Mouse (Mus musculus): ENCODE results near the gene Eif3l. TPM values are rescaled to one million over a fixed set of nuclear protein-coding genes. Genes with fewer than 3 reads are reported as not detected.
A peak's percentile ranks its signal among the peaks of the same experiment; 100 is the strongest.
"Not testable (repeated sequence)": the region's sequence is repeated elsewhere in the genome, so short reads cannot be mapped to it uniquely, and the experiment has no call there.

The Eif3l gene
- polyA plus RNA-seq, 1 experiment from 2014 or later = 174 TPM

DNA sequence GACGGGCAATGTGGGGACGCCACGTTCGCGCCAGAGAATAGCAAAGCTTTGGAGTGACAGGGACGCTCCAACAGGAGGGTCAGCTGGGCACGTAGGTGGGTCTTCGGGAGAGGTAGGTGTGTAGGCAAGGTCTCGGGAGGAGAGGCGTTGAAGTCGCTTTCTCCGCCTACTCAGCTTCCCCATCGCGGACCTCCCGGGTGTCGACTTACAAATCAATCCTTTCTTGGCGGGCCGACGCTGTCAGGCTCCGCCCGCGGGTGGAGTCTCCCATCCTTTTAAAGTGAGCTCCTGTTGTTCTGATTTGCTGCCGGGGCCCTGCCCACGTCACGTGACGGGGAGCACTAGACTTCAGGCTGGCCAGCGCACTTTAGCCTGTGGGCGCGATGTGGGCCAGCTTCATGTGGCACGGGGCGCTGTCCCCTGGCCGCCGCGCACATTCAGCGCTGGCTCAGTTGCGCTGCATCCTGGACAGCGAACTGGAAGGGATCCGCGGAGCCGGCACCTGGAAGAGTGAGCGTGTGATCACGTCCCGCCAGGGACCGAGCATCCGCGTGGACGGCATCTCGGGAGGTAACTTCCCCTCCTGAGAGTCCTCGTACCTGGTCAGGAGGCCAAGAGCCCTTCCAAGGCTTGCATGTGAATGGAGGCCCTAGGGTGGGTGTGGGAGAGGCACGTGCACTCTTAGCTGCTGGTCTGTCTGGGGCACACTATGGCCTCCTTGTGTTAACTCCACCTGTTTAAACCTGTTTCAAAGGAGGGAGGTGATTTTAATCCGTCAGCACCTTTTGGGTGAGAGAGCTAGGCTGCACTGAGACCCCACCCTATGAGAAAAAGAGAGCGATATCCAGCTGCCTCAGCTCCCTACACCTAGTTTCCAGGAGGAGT is 44.2 kb upstream of the Eif3l start:
- H3K36me3 ChIP-seq (ENCODE audit: control insufficient read depth, insufficient read depth, low read length) = no peaks in the 10 kb centered on the region
- peak; percentile 88 for ATAC-seq
- peak overlapping the region; percentile 71 for H3K9ac ChIP-seq (ENCODE audit: low read depth, low read length)
- no peaks in the 10 kb centered on the region for H3K27me3 ChIP-seq (replicated peaks; ENCODE audit: control insufficient read depth, insufficient read depth, low read length)
- H3K4me1 ChIP-seq (ENCODE audit: control insufficient read depth, insufficient read depth, low read depth, low read length) = peaks cover 34% of the 10 kb centered on the region
- H3K27ac ChIP-seq (ENCODE audit: low read depth, low read length) = peak overlapping the region; percentile 72
- peak overlapping the region; percentile 100 for H3K4me2 ChIP-seq (ENCODE audit: low read length)
- WGBS = under 1% methylated on average over 52 of the region's 52 CpGs
- peak overlapping the region; percentile 75 for H3K4me3 ChIP-seq (ENCODE audit: low read length)
- H3K9me3 ChIP-seq (ENCODE audit: control insufficient read depth, low read length) = no peaks in the 10 kb centered on the region

DNA sequence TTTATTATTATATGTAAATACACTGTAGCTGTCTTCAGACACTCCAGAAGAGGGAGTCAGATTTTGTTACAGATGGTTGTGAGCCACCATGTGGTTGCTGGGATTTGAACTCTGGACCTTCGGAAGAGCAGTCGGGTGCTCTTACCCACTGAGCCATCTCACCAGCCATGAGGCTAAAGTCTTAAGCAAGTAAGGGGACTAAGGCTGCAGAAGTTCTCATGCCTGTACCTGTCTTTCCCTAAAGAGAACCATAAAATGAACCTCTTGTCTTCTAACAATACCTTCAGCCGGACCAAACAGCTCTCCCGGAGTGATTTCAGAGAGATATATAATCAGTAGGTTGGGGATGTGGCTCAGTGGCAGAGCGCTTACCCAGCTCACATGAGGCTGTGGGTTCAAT is 43.1 kb upstream of the Eif3l start:
- not testable (repeated sequence) for H3K9me3 ChIP-seq (ENCODE audit: control insufficient read depth, low read length); ATAC-seq; H3K27me3 ChIP-seq (replicated peaks; ENCODE audit: control insufficient read depth, insufficient read depth, low read length); H3K4me3 ChIP-seq (ENCODE audit: low read length); H3K36me3 ChIP-seq (ENCODE audit: control insufficient read depth, insufficient read depth, low read length); H3K4me2 ChIP-seq (ENCODE audit: low read length); H3K9ac ChIP-seq (ENCODE audit: low read depth, low read length); H3K27ac ChIP-seq (ENCODE audit: low read depth, low read length)
- 84% methylated on average over 5 of the region's 5 CpGs for WGBS
- H3K4me1 ChIP-seq (ENCODE audit: control insufficient read depth, insufficient read depth, low read depth, low read length) = peaks cover 30% of the 10 kb centered on the region

DNA sequence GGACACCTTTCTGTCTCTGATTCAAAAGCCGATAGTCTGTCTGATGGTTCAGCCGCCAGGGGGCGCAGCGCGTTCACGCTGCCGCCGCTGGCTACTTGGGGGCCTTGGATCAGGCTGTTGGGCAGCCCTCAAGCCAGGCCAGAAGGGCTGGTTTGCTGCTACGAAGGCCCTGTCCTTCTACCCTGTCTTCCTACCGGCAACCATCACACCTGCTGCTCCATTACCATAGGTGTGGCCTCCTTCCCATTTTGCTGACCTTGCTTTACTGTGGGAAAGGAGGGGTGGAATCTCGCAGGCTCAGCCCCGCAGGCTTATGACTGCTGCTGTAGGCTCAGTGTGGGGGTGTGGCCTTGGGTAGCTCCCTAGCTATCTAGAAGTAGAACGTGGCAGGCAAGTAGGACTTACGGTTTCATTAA is 37.1 kb upstream of the Eif3l start:
- 10% methylated on average over 14 of the region's 14 CpGs for WGBS
- no peaks in the 10 kb centered on the region for H3K9me3 ChIP-seq (ENCODE audit: control insufficient read depth, low read length)
- H3K27ac ChIP-seq (ENCODE audit: low read depth, low read length) = no peak overlapping the region
- no peaks in the 10 kb centered on the region for H3K36me3 ChIP-seq (ENCODE audit: control insufficient read depth, insufficient read depth, low read length)
- no peak for ATAC-seq
- H3K9ac ChIP-seq (ENCODE audit: low read depth, low read length) = 0 out of 2 replicates have a peak overlapping the region, but pooled peaks have one; percentile 14
- H3K4me2 ChIP-seq (ENCODE audit: low read length) = peak overlapping the region; percentile 27
- H3K4me3 ChIP-seq (ENCODE audit: low read length) = no peak overlapping the region
- peaks cover 9% of the 10 kb centered on the region for H3K27me3 ChIP-seq (replicated peaks; ENCODE audit: control insufficient read depth, insufficient read depth, low read length)
- H3K4me1 ChIP-seq (ENCODE audit: control insufficient read depth, insufficient read depth, low read depth, low read length) = peaks cover 10% of the 10 kb centered on the region

DNA sequence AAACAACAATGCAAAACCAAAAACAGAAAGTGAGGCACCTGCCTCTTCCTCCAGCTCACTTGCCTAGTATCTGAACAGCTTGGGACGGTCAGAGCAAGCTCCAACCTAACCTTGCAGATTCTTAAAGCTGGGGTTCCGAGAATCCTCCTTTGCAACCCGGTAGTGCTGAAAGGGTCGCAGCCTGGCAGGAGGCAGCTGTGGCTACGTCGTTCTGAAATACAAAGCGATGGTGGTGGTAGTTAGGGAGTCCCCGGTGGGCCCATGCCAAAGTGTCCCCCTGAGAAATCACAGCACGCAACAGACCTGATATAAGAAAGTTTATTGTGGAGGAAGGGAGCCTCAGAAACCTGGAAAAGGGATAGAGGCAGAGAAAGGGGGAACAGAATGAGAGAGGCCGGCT is 36.6 kb upstream of the Eif3l start:
- H3K27me3 ChIP-seq (replicated peaks; ENCODE audit: control insufficient read depth, insufficient read depth, low read length) = peaks cover 9% of the 10 kb centered on the region
- no peak overlapping the region for H3K4me3 ChIP-seq (ENCODE audit: low read length)
- no peaks in the 10 kb centered on the region for H3K9me3 ChIP-seq (ENCODE audit: control insufficient read depth, low read length)
- H3K4me2 ChIP-seq (ENCODE audit: low read length) = no peak overlapping the region
- H3K4me1 ChIP-seq (ENCODE audit: control insufficient read depth, insufficient read depth, low read depth, low read length) = peaks cover 10% of the 10 kb centered on the region
- H3K9ac ChIP-seq (ENCODE audit: low read depth, low read length) = no peak overlapping the region
- 61% methylated on average over 10 of the region's 10 CpGs for WGBS
- H3K27ac ChIP-seq (ENCODE audit: low read depth, low read length) = no peak overlapping the region
- ATAC-seq = no peak
- no peaks in the 10 kb centered on the region for H3K36me3 ChIP-seq (ENCODE audit: control insufficient read depth, insufficient read depth, low read length)

DNA sequence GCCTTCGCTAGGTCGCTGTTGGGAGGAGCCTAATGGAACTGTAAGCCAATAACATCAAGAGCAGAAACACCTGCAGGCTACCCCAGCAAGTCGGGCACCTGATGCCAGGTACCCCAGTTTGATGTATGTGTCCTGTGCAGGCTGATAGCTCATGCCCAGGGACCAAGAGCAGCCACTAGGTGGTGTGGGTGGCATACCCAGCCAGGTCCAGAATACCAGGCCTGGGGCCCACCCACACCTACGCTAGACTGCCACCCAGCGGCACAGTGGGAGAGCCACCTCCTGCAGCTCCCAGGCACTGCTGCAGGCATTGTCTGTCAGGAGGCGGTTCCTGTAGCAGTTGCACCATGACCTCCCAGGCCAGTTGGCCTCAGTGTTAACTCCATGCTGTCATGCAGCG is 36.1 kb upstream of the Eif3l start:
- ATAC-seq = 0 out of 2 replicates have a peak, but pooled peaks have one; percentile 21
- no peaks in the 10 kb centered on the region for H3K36me3 ChIP-seq (ENCODE audit: control insufficient read depth, insufficient read depth, low read length)

DNA sequence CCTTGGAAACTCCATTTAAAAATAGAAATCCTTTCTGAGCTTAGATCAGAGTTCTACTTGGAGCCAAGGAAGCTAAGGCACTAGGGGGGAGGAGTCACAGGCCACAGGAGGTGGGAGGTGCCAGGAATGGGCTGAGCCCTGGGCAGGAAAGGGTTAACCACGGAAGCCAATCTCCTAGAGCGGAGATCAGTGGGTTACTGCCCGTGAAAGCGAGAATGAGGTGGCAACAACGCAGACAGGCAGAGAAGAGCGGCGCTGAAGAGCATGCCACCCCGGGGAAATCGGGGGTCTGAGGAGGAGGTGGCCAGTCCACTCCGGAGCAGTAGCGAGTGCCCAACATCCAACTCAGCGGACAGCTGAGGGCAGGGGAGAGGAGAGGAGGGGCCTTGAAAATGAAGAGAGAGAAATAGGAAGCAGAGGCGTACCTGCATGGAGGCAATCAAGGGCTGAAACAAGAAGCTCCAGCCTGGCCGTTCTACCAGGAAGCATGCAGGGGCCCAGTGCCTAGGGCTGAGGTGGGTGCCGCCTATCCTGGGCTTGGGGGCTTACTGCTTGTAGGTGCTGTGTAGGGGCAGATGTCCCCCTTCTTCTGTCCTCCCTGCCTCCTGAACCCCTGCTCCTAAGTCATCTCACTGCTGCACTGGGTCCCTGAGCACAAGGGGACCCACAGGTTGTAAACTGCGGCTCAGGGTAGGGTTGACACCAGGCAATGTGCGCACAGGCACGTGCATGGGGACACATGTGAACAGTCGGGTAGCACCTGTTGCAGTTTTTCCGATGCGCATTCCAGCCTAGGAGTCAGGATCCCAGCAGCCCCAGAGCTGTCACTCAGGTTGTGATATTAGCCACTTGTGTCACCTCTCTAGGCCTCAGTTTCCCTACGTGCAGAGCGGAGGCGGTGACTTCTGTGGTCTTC is 34.2 kb upstream of the Eif3l start:
- Histone ChIP-seq H3K4me3 (ENCODE audit: low read length) (peak overlapping the region; percentile 31), H3K27me3 (replicated peaks; ENCODE audit: control insufficient read depth, insufficient read depth, low read length) (peaks cover 10% of the 10 kb centered on the region), H3K36me3 (ENCODE audit: control insufficient read depth, insufficient read depth, low read length) (no peaks in the 10 kb centered on the region), H3K9ac (ENCODE audit: low read depth, low read length) (peak overlapping the region; percentile 36; the same call in 1 of the 2 replicates), H3K27ac (ENCODE audit: low read depth, low read length) (no peak overlapping the region), H3K9me3 (ENCODE audit: control insufficient read depth, low read length) (no peaks in the 10 kb centered on the region), H3K4me1 (ENCODE audit: control insufficient read depth, insufficient read depth, low read depth, low read length) (peaks cover 10% of the 10 kb centered on the region), H3K4me2 (ENCODE audit: low read length) (peak overlapping the region; percentile 53)
- ATAC-seq = no peak
- 22% methylated on average over 24 of the region's 24 CpGs for WGBS

More for the DNA sequence above, 36.1 kb upstream of the Eif3l start:
- H3K27ac ChIP-seq (ENCODE audit: low read depth, low read length) = no peak overlapping the region
- H3K9me3 ChIP-seq (ENCODE audit: control insufficient read depth, low read length) = no peaks in the 10 kb centered on the region
- H3K4me1 ChIP-seq (ENCODE audit: control insufficient read depth, insufficient read depth, low read depth, low read length) = peaks cover 10% of the 10 kb centered on the region
- no peak overlapping the region for H3K9ac ChIP-seq (ENCODE audit: low read depth, low read length)
- peaks cover 10% of the 10 kb centered on the region for H3K27me3 ChIP-seq (replicated peaks; ENCODE audit: control insufficient read depth, insufficient read depth, low read length)
- H3K4me3 ChIP-seq (ENCODE audit: low read length) = no peak overlapping the region
- no peak overlapping the region for H3K4me2 ChIP-seq (ENCODE audit: low read length)
- 21% methylated on average over 7 of the region's 7 CpGs for WGBS

DNA sequence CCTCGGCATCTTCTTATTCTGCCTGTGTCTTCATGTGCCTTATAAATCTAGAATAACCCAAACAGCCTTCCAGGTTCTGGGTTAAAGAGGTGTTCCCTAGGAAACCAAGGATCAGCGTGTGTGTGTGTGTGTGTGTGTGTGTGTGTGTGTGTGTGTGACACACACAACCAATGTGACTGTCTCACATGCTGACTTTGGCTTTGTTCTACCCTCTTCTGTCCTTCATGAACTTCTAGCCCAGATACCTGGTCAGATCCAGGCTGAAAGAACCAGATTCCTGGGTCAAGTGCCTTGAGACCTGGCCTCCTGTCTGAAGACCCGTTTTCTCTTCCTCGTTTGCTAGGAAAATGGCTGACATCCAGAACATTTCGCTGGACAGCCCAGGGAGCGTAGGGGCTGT is 33.4 kb upstream of the Eif3l start, which contains the start of gene Galr3:
Galr3 (plus strand) TSS at position 301 of the 400 bp plus-strand sequence.
- Histone ChIP-seq H3K27me3 (replicated peaks; ENCODE audit: control insufficient read depth, insufficient read depth, low read length) (peaks cover 10% of the 10 kb centered on the region), H3K4me2 (ENCODE audit: low read length) (peak within 1 kb of the TSS; percentile 79), H3K4me3 (ENCODE audit: low read length) (peak within 1 kb of the TSS; percentile 58), H3K4me1 (ENCODE audit: control insufficient read depth, insufficient read depth, low read depth, low read length) (peaks cover 10% of the 10 kb centered on the region), H3K9ac (ENCODE audit: low read depth, low read length) (peak within 1 kb of the TSS; percentile 70), H3K9me3 (ENCODE audit: control insufficient read depth, low read length) (no peaks in the 10 kb centered on the region), H3K36me3 (ENCODE audit: control insufficient read depth, insufficient read depth, low read length) (no peaks in the 10 kb centered on the region), H3K27ac (ENCODE audit: low read depth, low read length) (peak within 1 kb of the TSS; percentile 26; the same call in 1 of the 2 replicates)
- no peak for ATAC-seq
- 81% methylated on average over 6 of the region's 6 CpGs for WGBS

DNA sequence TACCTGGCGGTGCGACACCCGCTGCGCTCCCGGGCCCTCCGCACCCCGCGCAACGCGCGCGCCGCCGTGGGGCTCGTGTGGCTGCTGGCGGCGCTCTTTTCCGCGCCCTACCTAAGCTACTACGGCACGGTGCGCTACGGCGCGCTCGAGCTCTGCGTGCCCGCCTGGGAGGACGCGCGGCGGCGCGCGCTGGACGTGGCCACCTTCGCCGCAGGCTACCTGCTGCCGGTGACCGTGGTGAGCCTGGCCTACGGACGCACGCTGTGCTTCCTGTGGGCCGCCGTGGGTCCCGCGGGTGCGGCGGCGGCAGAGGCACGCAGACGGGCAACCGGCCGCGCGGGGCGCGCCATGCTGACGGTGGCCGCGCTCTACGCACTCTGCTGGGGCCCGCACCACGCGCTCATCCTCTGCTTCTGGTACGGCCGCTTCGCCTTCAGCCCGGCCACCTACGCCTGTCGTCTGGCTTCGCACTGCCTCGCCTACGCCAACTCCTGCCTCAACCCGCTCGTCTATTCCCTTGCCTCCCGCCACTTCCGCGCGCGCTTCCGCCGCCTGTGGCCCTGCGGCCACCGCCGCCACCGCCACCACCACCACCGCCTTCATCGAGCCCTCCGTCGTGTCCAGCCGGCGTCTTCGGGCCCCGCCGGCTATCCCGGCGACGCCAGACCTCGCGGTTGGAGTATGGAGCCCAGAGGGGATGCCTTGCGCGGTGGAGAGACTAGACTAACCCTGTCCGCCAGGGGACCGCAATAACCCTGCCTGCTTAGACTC is 32.1 kb upstream of the Eif3l start:
- Histone ChIP-seq H3K9me3 (ENCODE audit: control insufficient read depth, low read length) (no peaks in the 10 kb centered on the region), H3K36me3 (ENCODE audit: control insufficient read depth, insufficient read depth, low read length) (no peaks in the 10 kb centered on the region), H3K27ac (ENCODE audit: low read depth, low read length) (peak overlapping the region; percentile 26; the same call in 1 of the 2 replicates), H3K4me3 (ENCODE audit: low read length) (peak overlapping the region; percentile 58), H3K27me3 (replicated peaks; ENCODE audit: control insufficient read depth, insufficient read depth, low read length) (peaks cover 10% of the 10 kb centered on the region), H3K4me1 (ENCODE audit: control insufficient read depth, insufficient read depth, low read depth, low read length) (peaks cover 8% of the 10 kb centered on the region), H3K4me2 (ENCODE audit: low read length) (peak overlapping the region; percentile 79), H3K9ac (ENCODE audit: low read depth, low read length) (peak overlapping the region; percentile 70)
- under 1% methylated on average over 99 of the region's 105 CpGs for whole genome bisulfite sequencing
- peak; percentile 71 for ATAC-seq
